Mouse (Mus musculus) adrenal gland, postnatal 36 days (tissue): ENCODE measurements around the gene Gabarapl1. TPM values are rescaled to one million over a fixed set of nuclear protein-coding genes. Genes with fewer than 3 reads are reported as not detected.

ENCODE experiments used
- total RNA-seq, 2 experiments: library from RNA; stranded (reverse); gene quantifications; 2 replicates each; pipeline ENCODE4 v1.2.3; 2021

Gene Gabarapl1
- total RNA-seq, 2 experiments from 2014 or later, result 237 to 286 TPM

Other genes with a start within 250 kb of the Gabarapl1 start
- not detected for gene 4922502D21Rik, start 201.4 kb upstream of the Gabarapl1 start, total RNA-seq
- 1 to 10 TPM in 1 of 2 experiments, under 1 TPM in 1; 0.93 to 1.4 TPM for gene Clec12a, start 190.5 kb upstream of the Gabarapl1 start, total RNA-seq
- not detected for gene Clec12b, start 147.3 kb upstream of the Gabarapl1 start, total RNA-seq
- gene Clec1b, start 135.9 kb upstream of the Gabarapl1 start, total RNA-seq, result 1 to 10 TPM in 1 of 2 experiments, under 1 TPM in 1; 0.56 to 1.2 TPM
- gene Clec9a, start 124.3 kb upstream of the Gabarapl1 start, total RNA-seq, result under 1 TPM; 0.13 to 0.17 TPM
- 1 to 10 TPM; 3.4 to 9.7 TPM for gene Clec1a, start 81.2 kb upstream of the Gabarapl1 start, total RNA-seq
- under 1 TPM in 1 of 2 experiments, not detected in 1; 0.40 TPM for gene Olr1, start 26.0 kb upstream of the Gabarapl1 start, total RNA-seq
- gene Tmem52b, start 20.6 kb upstream of the Gabarapl1 start, total RNA-seq, result not detected
- gene Klre1, start 44.7 kb downstream of the Gabarapl1 start, total RNA-seq, result under 1 TPM in 1 of 2 experiments, not detected in 1; 0.30 TPM
- not detected for gene Klrd1, start 58.6 kb downstream of the Gabarapl1 start, total RNA-seq
- gene Klrk1, start 90.7 kb downstream of the Gabarapl1 start, total RNA-seq, result under 1 TPM; 0.10 to 0.72 TPM
- not detected for gene Klrc3, start 110.2 kb downstream of the Gabarapl1 start, total RNA-seq
- gene Klrc2, start 127.5 kb downstream of the Gabarapl1 start, total RNA-seq, result not detected
- not detected for gene Klrc1, start 145.8 kb downstream of the Gabarapl1 start, total RNA-seq
- gene Klri1, start 184.0 kb downstream of the Gabarapl1 start, total RNA-seq, result not detected
- not detected for gene Klri2, start 207.3 kb downstream of the Gabarapl1 start, total RNA-seq